Mouse (Mus musculus) CH12.LX (cell line): ENCODE data around the gene Kdm7a. TPM values are rescaled to one million over a fixed set of nuclear protein-coding genes. Genes with fewer than 3 reads are reported as not detected.

ENCODE experiments used
- DNase-seq: peaks from one replicate; pipeline ENCODE4 v3.0.0-alpha.2; 2013; ENCODE audit errors: extremely low read depth
- H3K27ac ChIP-seq: 2 replicates; pipeline ENCODE4 v1.5.1; 2012; ENCODE audit warnings: low read depth, mild to moderate bottlenecking, control low read depth, moderate library complexity; ENCODE audit not compliant: insufficient read depth
- H3K27me3 ChIP-seq: replicated peaks from 2 replicates; pipeline ENCODE3; 2012; ENCODE audit warnings: inconsistent platforms
- H3K36me3 ChIP-seq, 2 experiments: replicated peaks in 1 of 2; 2 replicates each; pipeline versions ENCODE3 to v1.6.1; 2012; ENCODE audit warnings: inconsistent platforms in 1 of 2, low read length in 1 of 2, mild to moderate bottlenecking in 1 of 2, mixed read lengths in 1 of 2, moderate library complexity in 1 of 2; ENCODE audit not compliant: control insufficient read depth in 1 of 2, insufficient read depth in 1 of 2
- H3K4me1 ChIP-seq, 2 experiments: 2 replicates each; pipeline ENCODE4 v1.6.1; 2012; ENCODE audit warnings: inconsistent platforms in 1 of 2, moderate library complexity in 1 of 2; ENCODE audit not compliant: insufficient read depth in 2 of 2, control insufficient read depth in 1 of 2
- H3K4me2 ChIP-seq: 2 replicates; pipeline ENCODE4 v1.6.1; 2012; ENCODE audit warnings: low read depth, mild to moderate bottlenecking, control low read depth; ENCODE audit not compliant: poor library complexity, insufficient read depth, severe bottlenecking
- H3K4me3 ChIP-seq, 3 experiments: fragments of 150-350 bp in 1 of 3; sonication (generic) in 1 of 3; replicated peaks in 1 of 3; 2 replicates each; pipeline versions ENCODE3 to v1.5.1; 2011 to 2012; ENCODE audit warnings: low read depth in 2 of 3, low read length in 2 of 3, mild to moderate bottlenecking in 2 of 3, moderate library complexity in 2 of 3, control low read depth in 1 of 3, improper control_type of control experiment in 1 of 3, inconsistent platforms in 1 of 3, mixed read lengths in 1 of 3; ENCODE audit not compliant: poor library complexity in 1 of 3
- H3K79me2 ChIP-seq: replicated peaks from 2 replicates; pipeline ENCODE4 v1.6.1; 2012; ENCODE audit warnings: mild to moderate bottlenecking, moderate library complexity; ENCODE audit not compliant: control insufficient read depth, poor library complexity, insufficient read depth, severe bottlenecking; ENCODE audit errors: extremely low read depth
- H3K9ac ChIP-seq: 2 replicates; pipeline ENCODE4 v1.6.1; 2012; ENCODE audit warnings: low read depth, mild to moderate bottlenecking, control low read depth, moderate library complexity; ENCODE audit not compliant: insufficient read depth
- H3K9me3 ChIP-seq: replicated peaks from 2 replicates; pipeline ENCODE3; 2012; ENCODE audit warnings: low read length, inconsistent platforms, mixed read lengths
- BHLHE40 ChIP-seq: IDR thresholded peaks from 2 replicates; pipeline ENCODE4 v1.6.1; 2011; ENCODE audit warnings: mild to moderate bottlenecking, low read depth, low read length, improper control_type of control experiment
- CHD2 ChIP-seq: IDR thresholded peaks from 2 replicates; pipeline ENCODE4 v1.6.1; 2011; ENCODE audit warnings: low read length, improper control_type of control experiment
- CTCF ChIP-seq, 2 experiments: IDR thresholded peaks in 1 of 2; conservative IDR thresholded peaks in 1 of 2; 2 replicates each; pipeline ENCODE4 v1.5.1; 2011 to 2012; ENCODE audit warnings: low read depth in 2 of 2, low read length in 2 of 2, improper control_type of control experiment in 1 of 2, inconsistent platforms in 1 of 2, mild to moderate bottlenecking in 1 of 2, moderate library complexity in 1 of 2
- E2F4 ChIP-seq: IDR thresholded peaks from 2 replicates; pipeline ENCODE4 v1.6.1; 2011; ENCODE audit warnings: low read depth, low read length, improper control_type of control experiment; ENCODE audit not compliant: insufficient replicate concordance
- EP300 ChIP-seq: IDR thresholded peaks from 2 replicates; pipeline ENCODE4 v1.6.1; 2011; ENCODE audit warnings: low read length, improper control_type of control experiment
- ETS1 ChIP-seq: conservative IDR thresholded peaks from 2 replicates; pipeline ENCODE4 v1.6.1; 2012; ENCODE audit warnings: low read depth, mild to moderate bottlenecking, inconsistent platforms, low read length, improper control_type of control experiment, moderate library complexity
- GABPA ChIP-seq: IDR thresholded peaks from 2 replicates; pipeline ENCODE4 v1.6.1; 2012; ENCODE audit warnings: low read depth, low read length, improper control_type of control experiment, inconsistent platforms; ENCODE audit not compliant: insufficient replicate concordance
- HCFC1 ChIP-seq: IDR thresholded peaks from 2 replicates; pipeline ENCODE4 v1.6.1; 2012; ENCODE audit warnings: low read depth, mild to moderate bottlenecking, inconsistent platforms, low read length, improper control_type of control experiment
- JUN ChIP-seq: IDR thresholded peaks from 2 replicates; pipeline ENCODE4 v1.6.1; 2011; ENCODE audit warnings: low read depth, mild to moderate bottlenecking, low read length, improper control_type of control experiment, moderate library complexity; ENCODE audit not compliant: insufficient read depth
- KAT2A ChIP-seq: IDR thresholded peaks from 2 replicates; pipeline ENCODE4 v1.6.1; 2012; ENCODE audit warnings: low read length, improper control_type of control experiment, inconsistent platforms; ENCODE audit not compliant: insufficient replicate concordance
- MAX ChIP-seq: IDR thresholded peaks from 2 replicates; pipeline ENCODE4 v1.6.1; 2011; ENCODE audit warnings: low read length, improper control_type of control experiment
- MAZ ChIP-seq: IDR thresholded peaks from 2 replicates; pipeline ENCODE4 v1.6.1; 2012; ENCODE audit warnings: low read depth, mild to moderate bottlenecking, inconsistent platforms, low read length, improper control_type of control experiment, moderate library complexity
- MEF2A ChIP-seq: IDR thresholded peaks from 2 replicates; pipeline ENCODE4 v1.6.1; 2014; ENCODE audit warnings: low read depth, mild to moderate bottlenecking, inconsistent platforms, low read length, improper control_type of control experiment, borderline replicate concordance
- MXI1 ChIP-seq: IDR thresholded peaks from 2 replicates; pipeline ENCODE4 v1.6.1; 2011; ENCODE audit warnings: mild to moderate bottlenecking, low read depth, low read length, improper control_type of control experiment
- MYC ChIP-seq: IDR thresholded peaks from 2 replicates; pipeline ENCODE4 v1.6.1; 2011; ENCODE audit warnings: low read depth, mild to moderate bottlenecking, improper control_type of control experiment, low read length
- POLR2A ChIP-seq: IDR thresholded peaks from 2 replicates; pipeline ENCODE4 v1.6.1; 2011; ENCODE audit warnings: low read depth, mild to moderate bottlenecking, improper control_type of control experiment, low read length
- POLR2AphosphoS2 ChIP-seq: IDR thresholded peaks from 2 replicates; pipeline ENCODE4 v1.6.1; 2011; ENCODE audit warnings: low read depth, low read length, improper control_type of control experiment
- RAD21 ChIP-seq: IDR thresholded peaks from 2 replicates; pipeline ENCODE4 v1.6.1; 2011; ENCODE audit warnings: low read depth, mild to moderate bottlenecking, low read length, improper control_type of control experiment, moderate library complexity
- SIN3A ChIP-seq: IDR thresholded peaks from 2 replicates; pipeline ENCODE4 v1.6.1; 2012; ENCODE audit warnings: low read length, improper control_type of control experiment, inconsistent platforms
- SMC3 ChIP-seq: IDR thresholded peaks from 2 replicates; pipeline ENCODE4 v1.6.1; 2011; ENCODE audit warnings: low read depth, low read length, improper control_type of control experiment
- TBP ChIP-seq: conservative IDR thresholded peaks from 2 replicates; pipeline ENCODE4 v1.6.1; 2011; ENCODE audit warnings: low read depth, low read length, improper control_type of control experiment
- TCF12 ChIP-seq: IDR thresholded peaks from 2 replicates; pipeline ENCODE4 v1.6.1; 2014; ENCODE audit warnings: low read depth, mild to moderate bottlenecking, inconsistent platforms, low read length, improper control_type of control experiment
- USF2 ChIP-seq: conservative IDR thresholded peaks from 2 replicates; pipeline ENCODE4 v1.6.1; 2011; ENCODE audit warnings: low read depth, low read length, improper control_type of control experiment
- ZKSCAN1 ChIP-seq: IDR thresholded peaks from 2 replicates; pipeline ENCODE4 v1.6.1; 2012; ENCODE audit warnings: low read depth, inconsistent platforms, low read length, improper control_type of control experiment, borderline replicate concordance
- ZMIZ1 ChIP-seq: IDR thresholded peaks from 2 replicates; pipeline ENCODE4 v1.6.1; 2012; ENCODE audit warnings: low read depth, mild to moderate bottlenecking, inconsistent platforms, low read length, improper control_type of control experiment
- ZNF384 ChIP-seq: IDR thresholded peaks from 2 replicates; pipeline ENCODE4 v1.6.1; 2012; ENCODE audit warnings: low read depth, low read length, improper control_type of control experiment, inconsistent platforms
- dilution Hi-C: fragments of 300-500 bp; cut with MboI; formaldehyde crosslinking; loops from 2 replicates; pipeline ENCODE4 v1.14.3; 2020; ENCODE audit warnings: low sequenced_read_pairs; ENCODE audit not compliant: extremely low pct_unique_long_range_greater_than_20kb, extremely low pct_ligation_motif_present
- in situ Hi-C: fragments of 300-500 bp; cut with MboI; formaldehyde crosslinking; loops from 3 replicates; pipeline ENCODE4 v1.14.3; 2019; ENCODE audit warnings: low sequenced_read_pairs, low pct_ligation_motif_present, low pct_unique_long_range_greater_than_20kb, mixed read lengths
- polyA plus RNA-seq: library from polyadenylated mRNA; unstranded; fragments of >175 nt; gene quantifications from 2 replicates; pipeline ENCODE4 v1.2.1, GENCODE M21; 2012; ENCODE audit warnings: low read depth; ENCODE audit not compliant: insufficient read length
- total RNA-seq, 2 experiments: library from RNA; depleted of rRNA; stranded (reverse); fragments of 300-350 nt in 1 of 2; fragments of >200 nt in 1 of 2; gene quantifications; 2 replicates each; pipeline ENCODE4 v1.2.3; 2012 to 2014

Kdm7a gene
- total and polyA plus RNA-seq, 3 experiments, result 1.6 to 2.1 (median 1.7) TPM

GRCm38 (mm10) chr6:39205064-39205649, 1.4 kb downstream of the Kdm7a start:
- peak overlapping the region; percentile 34 for H3K4me2 ChIP-seq
- DNase-seq, result peak; percentile 81
- H3K27ac ChIP-seq, result peak overlapping the region; percentile 66
- TF ChIP-seq SMC3 (peak; percentile 83), TCF12 (no peak), MAX (no peak), CHD2 (no peak), POLR2A (0 out of 2 replicates have a peak, but pooled peaks have one; percentile 24), SIN3A (peak; percentile 73; the same call in 1 of the 2 replicates), HCFC1 (0 out of 2 replicates have a peak, but pooled peaks have one; percentile 11), CTCF (conservative IDR thresholded peaks at IDR 0.05 in 1 of 2, IDR thresholded peaks at IDR 0.05 in 1 of 2; ENCODE audit: low read depth in 2 of 2, low read length in 2 of 2) (peak; percentile 34 to 85; a peak in 3 of 4 replicates), BHLHE40 (peak; percentile 9; the same call in 1 of the 2 replicates), MXI1 (peak; percentile 64; the same call in 1 of the 2 replicates), RAD21 (peak; percentile 79), TBP (0 out of 2 replicates have a peak, but pooled peaks have one; percentile 56), GABPA (no peak), MAZ (peak; percentile 94), ZKSCAN1 (no peak), ZMIZ1 (no peak), POLR2AphosphoS2 (no peak)
- H3K9ac ChIP-seq, result peak overlapping the region; percentile 88
- dilution Hi-C loops, result no loop called here
- H3K9me3 ChIP-seq, result no peaks in the 10 kb centered on the region
- no peaks in the 10 kb centered on the region for H3K36me3 ChIP-seq
- 0 out of 4 replicates have a peak, but pooled peaks cover 0 to 9% of the 10 kb centered on the region in 2 experiments for H3K4me1 ChIP-seq
- no peaks in the 10 kb centered on the region for H3K27me3 ChIP-seq
- H3K79me2 ChIP-seq, result no peaks in the 10 kb centered on the region; the same call in 1 of the 2 replicates
- in situ Hi-C loops, result no loop called here
- H3K4me3 ChIP-seq, result peak overlapping the region; percentile 81 to 98 (median 87)

DNA sequence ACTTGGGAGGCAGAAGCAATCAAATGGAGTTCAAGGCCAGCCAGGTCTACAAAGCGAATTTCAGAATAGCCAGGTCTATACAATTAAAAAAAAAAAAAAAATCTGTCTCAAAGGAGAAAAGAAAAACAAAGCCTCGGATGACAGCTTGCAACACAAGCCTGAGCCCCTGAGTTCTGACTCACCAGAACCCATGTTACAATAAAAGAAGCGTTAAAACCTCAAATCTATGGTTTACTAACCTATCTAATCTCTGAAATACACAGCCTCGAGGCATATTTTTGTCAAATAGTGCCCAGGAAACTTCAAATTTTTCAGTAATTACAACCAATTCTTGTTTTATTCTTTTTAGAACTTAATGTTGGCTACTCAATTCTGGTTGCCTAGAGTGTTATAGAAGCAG, 2.1 kb downstream of the Kdm7a start:
- Histone ChIP-seq H3K4me1 (0 out of 4 replicates have a peak, but pooled peaks cover 0 to 9% of the 10 kb centered on the region in 2 experiments), H3K9me3 (no peaks in the 10 kb centered on the region), H3K27me3 (no peaks in the 10 kb centered on the region), H3K9ac (peak overlapping the region; percentile 42; the same call in 1 of the 2 replicates), H3K4me3 (no peak overlapping the region), H3K79me2 (no peaks in the 10 kb centered on the region; the same call in 1 of the 2 replicates), H3K4me2 (no peak overlapping the region), H3K36me3 (no peaks in the 10 kb centered on the region), H3K27ac (no peak overlapping the region)
- dilution Hi-C loops (no loop called here), in situ Hi-C loops (no loop called here)
- no peak for TF ChIP-seq KAT2A
- no peak for TF ChIP-seq E2F4
- no peak for TF ChIP-seq JUN
- no peak for TF ChIP-seq CTCF (conservative IDR thresholded peaks at IDR 0.05 in 1 of 2, IDR thresholded peaks at IDR 0.05 in 1 of 2; ENCODE audit: low read depth in 2 of 2, low read length in 2 of 2)
- no peak for TF ChIP-seq MXI1
- no peak for TF ChIP-seq MEF2A
- no peak for TF ChIP-seq RAD21
- no peak for TF ChIP-seq ETS1
- TF ChIP-seq TBP, result no peak
- no peak for TF ChIP-seq MAX
- TF ChIP-seq MYC, result no peak
- TF ChIP-seq EP300, result no peak
- no peak for TF ChIP-seq ZNF384
- TF ChIP-seq USF2, result no peak
- TF ChIP-seq TCF12, result no peak
- DNase-seq, result no peak
